Mouse (Mus musculus) T-helper 1 cell (primary cell): ENCODE measurements around the gene Uri1.

Experiments used
- in situ Hi-C: fragments of 300-600 bp; cut with MboI, MseI; formaldehyde crosslinking; loops from one replicate; pipeline ENCODE4 v1.15.1; 2025; ENCODE audit warnings: high pct_unique_total_duplicates

The Uri1 gene

GRCm38 (mm10) chr7:38015356-38015755, 8.0 kb downstream of the Uri1 start:
- in situ Hi-C loops = no loop called here

DNA sequence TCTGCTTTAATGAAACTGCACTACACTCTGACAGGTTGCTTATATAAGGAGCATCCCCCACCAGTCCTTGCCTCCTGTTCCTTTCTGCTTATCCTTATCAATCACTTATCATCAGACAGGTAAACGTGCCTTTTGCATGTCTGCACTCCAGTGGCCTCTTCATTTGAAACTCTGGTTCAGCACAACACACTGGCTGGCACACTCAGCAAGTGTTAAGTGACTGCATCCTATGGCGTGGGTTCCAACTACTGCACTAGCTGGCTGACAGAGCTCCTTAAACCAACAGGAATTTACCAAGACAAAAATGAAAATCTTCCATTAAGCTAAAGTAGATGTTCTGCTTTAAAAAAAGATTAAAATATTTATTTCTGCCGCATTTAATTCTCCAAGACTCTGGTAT, 9.4 kb downstream of the Uri1 start:
- in situ Hi-C loops = no loop called here

- in situ Hi-C loops = no loop called here
Observed at GRCm38 (mm10) chr7:38012811-38013210, 10.5 kb downstream of the Uri1 start.

DNA sequence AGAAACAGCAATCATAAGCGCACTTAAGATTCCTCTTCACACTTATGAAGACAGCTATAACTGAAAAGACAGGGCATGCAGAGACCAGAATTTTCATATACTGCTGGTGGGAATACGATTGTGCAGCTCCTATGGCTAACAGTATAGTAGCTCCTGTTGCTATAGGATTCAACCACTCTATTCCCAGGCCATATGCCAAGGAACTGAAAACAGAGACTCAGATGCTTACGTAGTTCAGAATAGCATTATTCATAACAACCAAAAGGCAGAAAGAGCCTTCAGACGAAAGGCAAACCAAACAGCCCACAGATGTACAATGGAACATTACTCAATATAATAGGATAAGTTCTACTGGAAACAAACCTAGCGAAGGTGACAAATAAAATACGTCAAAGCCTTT, 15.0 kb downstream of the Uri1 start:
- in situ Hi-C loops = no loop called here

- in situ Hi-C loops = no loop called here
Observed at GRCm38 (mm10) chr7:38002451-38002850, 20.9 kb downstream of the Uri1 start.

GRCm38 (mm10) chr7:37999691-38000090, 23.7 kb downstream of the Uri1 start:
- in situ Hi-C loops = no loop called here

GRCm38 (mm10) chr7:37992861-37993260, 30.5 kb downstream of the Uri1 start:
- in situ Hi-C loops = no loop called here

DNA sequence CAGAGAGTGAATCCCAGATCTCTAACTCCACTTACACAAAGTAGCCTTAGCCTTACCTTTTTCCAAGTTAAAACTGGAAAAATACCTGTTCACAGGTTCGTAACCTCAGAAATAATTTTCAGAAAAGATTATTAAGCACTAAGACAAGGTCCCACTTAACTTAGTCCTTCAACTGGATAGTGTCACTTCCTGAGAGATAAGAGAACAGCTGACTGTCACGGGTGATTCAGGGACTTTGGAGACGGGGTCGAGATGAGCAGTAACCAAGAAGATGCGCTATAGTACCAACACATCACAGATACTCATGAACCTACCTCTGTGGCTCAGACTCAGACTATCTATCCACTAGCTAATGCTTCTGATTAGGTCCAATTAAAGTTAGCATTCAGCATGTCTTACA, 38.5 kb downstream of the Uri1 start:
- in situ Hi-C loops = loop anchor here (5.0 kb wide), 1 partner anchor 132 kb away; no protein-coding TSS in a partner anchor

- in situ Hi-C loops = no loop called here
Observed at GRCm38 (mm10) chr7:37983471-37983870, 39.9 kb downstream of the Uri1 start.

- in situ Hi-C loops = no loop called here
Observed at GRCm38 (mm10) chr7:37979729-37980128, 43.6 kb downstream of the Uri1 start.

GRCm38 (mm10) chr7:37978412-37978811, 44.9 kb downstream of the Uri1 start:
- in situ Hi-C loops = no loop called here

DNA sequence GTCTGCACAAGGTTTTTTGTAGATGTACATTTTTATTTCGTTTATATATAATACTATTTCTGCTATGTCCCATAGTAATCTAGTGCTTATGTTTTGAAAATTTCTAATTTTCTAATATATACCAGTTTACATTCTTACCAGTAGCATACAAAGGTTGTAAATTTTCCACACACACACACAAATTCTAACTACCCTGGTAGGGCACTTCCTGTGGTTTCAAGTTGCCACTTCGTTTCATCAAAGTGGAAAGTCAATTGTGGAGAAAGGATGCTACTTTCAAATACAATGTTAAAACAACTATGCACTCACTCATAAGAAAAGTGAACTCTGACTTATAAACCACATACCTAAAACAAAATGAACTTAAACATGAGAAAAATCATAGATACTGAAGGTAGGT, 45.7 kb downstream of the Uri1 start:
- in situ Hi-C loops = no loop called here

GRCm38 (mm10) chr7:37972999-37973555, 50.3 kb downstream of the Uri1 start:
- in situ Hi-C loops = no loop called here

- in situ Hi-C loops = no loop called here
Observed at GRCm38 (mm10) chr7:37972571-37972970, 50.8 kb downstream of the Uri1 start.

DNA sequence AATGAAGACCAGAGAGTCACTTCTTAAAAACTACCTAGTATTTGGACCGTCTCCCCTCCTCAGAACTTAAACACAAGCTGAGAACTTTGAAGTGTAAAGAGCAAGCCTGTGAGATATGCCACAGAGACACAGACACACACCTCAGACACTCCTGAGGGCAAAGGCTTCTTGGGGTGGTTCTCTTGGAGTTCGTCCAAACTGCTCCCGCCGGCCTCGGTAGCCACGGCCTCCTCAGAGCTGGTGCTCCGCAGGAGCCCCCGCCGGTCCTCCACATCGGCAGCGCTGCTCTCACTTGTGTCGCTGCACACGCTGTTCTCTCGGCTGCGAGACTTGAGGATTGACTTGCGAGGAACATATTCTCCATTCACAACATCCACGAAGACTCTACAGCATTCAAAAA, 61.0 kb downstream of the Uri1 start:
- in situ Hi-C loops = no loop called here

DNA sequence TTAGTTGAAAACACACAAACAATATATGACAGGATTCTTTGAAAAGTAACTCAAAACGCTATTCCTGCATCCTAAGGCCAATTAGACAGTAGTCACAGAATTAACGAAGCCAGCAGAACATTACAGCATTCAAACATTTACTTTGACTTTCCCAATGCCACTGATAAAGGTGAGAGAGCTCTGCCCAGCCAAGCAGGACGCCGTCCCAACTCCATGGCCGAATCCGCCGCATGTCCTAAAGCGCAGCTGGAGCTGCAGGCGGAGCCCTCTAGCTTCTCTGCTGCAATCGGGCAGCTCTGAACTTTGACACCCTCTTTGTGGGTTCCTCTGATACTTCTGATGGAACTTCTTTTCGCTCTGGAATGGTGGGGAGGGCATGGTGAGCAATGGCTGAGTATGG, 62.1 kb downstream of the Uri1 start:
- in situ Hi-C loops = no loop called here

- in situ Hi-C loops = no loop called here
Observed at GRCm38 (mm10) chr7:37951841-37952240, 71.5 kb downstream of the Uri1 start.

DNA sequence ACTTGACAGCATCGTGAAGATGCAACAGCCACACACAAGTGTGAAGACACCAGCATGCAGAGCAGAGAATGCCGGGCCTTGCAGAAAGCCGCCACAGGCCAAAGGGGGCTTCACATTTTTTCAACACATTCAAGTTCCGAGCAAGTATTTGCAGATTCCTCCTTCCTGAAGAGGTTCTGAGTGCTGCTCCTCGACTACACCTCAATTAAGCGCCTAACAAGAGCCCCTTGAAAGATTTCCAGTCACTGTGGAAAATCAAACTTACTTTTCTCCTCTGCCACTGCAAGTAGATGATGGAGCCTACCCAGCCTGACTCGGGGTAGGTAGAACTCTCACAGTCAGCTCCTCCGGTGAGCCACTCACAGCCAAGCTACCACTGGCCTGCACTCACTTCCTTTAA, 86.9 kb downstream of the Uri1 start:
- in situ Hi-C loops = no loop called here

GRCm38 (mm10) chr7:37935786-37936185, 87.6 kb downstream of the Uri1 start:
- in situ Hi-C loops = no loop called here

GRCm38 (mm10) chr7:37934770-37935182, 88.6 kb downstream of the Uri1 start:
- in situ Hi-C loops = no loop called here

GRCm38 (mm10) chr7:37933754-37934308, 89.5 kb downstream of the Uri1 start:
- in situ Hi-C loops = no loop called here

DNA sequence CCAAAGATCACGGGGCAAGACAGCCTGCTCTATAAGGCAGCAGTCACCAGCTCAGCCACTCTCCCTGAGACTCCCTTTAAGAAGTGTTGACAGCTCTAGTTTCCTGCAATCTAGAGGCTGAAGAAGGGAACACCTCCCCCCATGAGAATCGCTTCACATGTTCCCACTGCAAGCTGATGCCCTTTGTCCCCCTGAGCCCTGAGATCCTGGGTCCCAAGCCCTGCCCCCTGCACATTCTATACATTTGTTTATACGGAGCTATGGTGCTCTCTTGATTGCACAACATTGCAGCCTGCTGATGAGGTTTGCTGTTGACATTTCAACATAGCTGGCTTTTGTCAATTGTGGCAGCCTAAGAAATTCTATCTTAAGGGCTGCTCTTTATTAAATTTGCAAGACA, 91.7 kb downstream of the Uri1 start:
- in situ Hi-C loops = no loop called here

DNA sequence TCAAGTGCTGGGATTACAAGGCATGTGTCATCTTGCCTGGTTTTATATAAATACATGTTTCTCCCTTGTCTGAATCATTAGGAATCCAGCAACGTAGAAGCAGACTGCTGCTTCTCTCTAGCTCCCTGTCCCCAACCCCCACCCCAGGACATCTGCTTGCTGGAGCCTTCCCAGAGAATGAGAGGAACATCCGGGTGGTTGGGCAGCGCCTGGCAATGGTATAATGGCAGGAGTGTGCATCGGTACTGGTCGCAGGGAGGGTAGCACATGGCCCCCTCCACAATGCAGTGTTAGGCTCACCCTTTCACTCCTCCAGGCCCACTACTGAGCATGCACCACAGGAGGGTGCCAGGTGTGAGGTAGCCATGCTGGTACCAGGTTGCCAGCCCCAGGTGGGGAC, 93.6 kb downstream of the Uri1 start:
- in situ Hi-C loops = loop anchor here (10.0 kb wide), 1 partner anchor 555 kb away; no protein-coding TSS in a partner anchor

DNA sequence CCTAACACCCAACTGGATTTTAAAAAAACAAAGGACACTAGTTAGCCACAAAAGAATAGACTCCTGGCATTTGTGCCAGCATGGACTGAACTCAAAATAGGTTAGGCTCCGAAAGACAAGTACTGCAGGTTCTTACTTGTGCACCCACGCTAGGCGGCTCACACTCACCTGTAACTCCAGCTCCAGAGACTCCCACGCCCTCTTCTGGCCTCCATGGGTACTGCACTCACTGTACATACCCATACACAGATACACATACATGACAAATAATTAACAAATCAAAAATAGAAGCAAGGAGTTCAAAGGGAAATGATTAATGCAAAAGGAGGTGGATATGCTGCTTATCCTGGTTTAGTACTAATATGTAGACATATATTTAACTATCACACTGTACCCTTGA, 100.4 kb downstream of the Uri1 start:
- in situ Hi-C loops = loop anchor here (10.0 kb wide), 1 partner anchor 548 kb away; no protein-coding TSS in a partner anchor
